Mouse (Mus musculus) splenic B cell, adult 2 months (primary cell): ENCODE results near the gene Dixdc1.

Source experiments
- DNase-seq: peaks from one replicate; pipeline ENCODE4 v3.0.0-alpha.2; 2011; ENCODE audit warnings: low read depth, low spot score
- H3K27me3 ChIP-seq: 2 replicates; pipeline ENCODE4 v1.6.1; 2012; ENCODE audit warnings: mild to moderate bottlenecking, low read length, moderate library complexity, mixed read lengths; ENCODE audit not compliant: control insufficient read depth, poor library complexity, insufficient read depth, severe bottlenecking
- H3K36me3 ChIP-seq: 2 replicates; pipeline ENCODE4 v1.6.1; 2012; ENCODE audit warnings: mild to moderate bottlenecking, low read length, moderate library complexity, mixed read lengths; ENCODE audit not compliant: control insufficient read depth, poor library complexity, insufficient read depth, severe bottlenecking

Gene Dixdc1

GRCm38 (mm10) chr9:50727171-50727924, 12.0 kb downstream of the Dixdc1 start:
- no peaks in the 10 kb centered on the region for H3K36me3 ChIP-seq

DNA sequence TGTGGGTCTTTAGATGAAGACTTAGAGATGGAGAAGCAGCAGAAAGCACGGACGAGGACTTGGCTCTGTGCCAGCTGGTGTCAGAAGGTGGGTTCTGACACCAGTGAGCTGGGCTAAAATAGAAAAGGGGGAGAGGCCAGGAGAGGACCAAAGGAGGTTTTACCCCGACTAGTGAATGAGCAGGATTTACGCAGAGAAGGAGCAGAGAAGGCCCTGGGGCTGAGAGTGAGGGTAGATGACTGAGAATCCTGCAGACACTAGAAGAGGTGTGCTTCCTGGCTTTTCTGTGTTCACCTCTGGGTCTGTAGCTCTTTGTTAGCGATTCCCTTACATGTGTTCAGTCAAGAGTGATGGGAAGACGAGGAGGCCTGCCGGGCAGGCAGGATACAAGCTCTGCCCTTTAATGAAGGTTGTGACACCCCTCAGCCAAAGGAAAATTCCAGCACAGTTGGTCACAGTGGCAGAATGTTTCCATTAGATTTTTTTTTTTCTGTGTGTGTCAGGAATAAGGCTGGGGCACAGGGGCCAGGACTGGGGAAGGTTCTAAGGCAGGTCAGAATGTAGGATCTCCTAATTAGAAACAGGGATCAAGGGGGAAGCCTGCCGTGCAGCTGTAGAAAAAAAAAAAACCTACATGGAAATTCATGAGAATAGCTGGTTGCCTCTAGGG, 13.3 kb downstream of the Dixdc1 start:
- Histone ChIP-seq H3K36me3 (no peaks in the 10 kb centered on the region), H3K27me3 (no peaks in the 10 kb centered on the region; the same call in 1 of the 2 replicates)
- no peak for DNase-seq

More at GRCm38 (mm10) chr9:50727171-50727924, 12.0 kb downstream of the Dixdc1 start:
- no peaks in the 10 kb centered on the region; the same call in 1 of the 2 replicates for H3K27me3 ChIP-seq
- DNase-seq: no peak

GRCm38 (mm10) chr9:50724661-50725330, 14.5 kb downstream of the Dixdc1 start:
- DNase-seq: no peak
- no peaks in the 10 kb centered on the region; the same call in 1 of the 2 replicates for H3K27me3 ChIP-seq
- H3K36me3 ChIP-seq: no peaks in the 10 kb centered on the region

DNA sequence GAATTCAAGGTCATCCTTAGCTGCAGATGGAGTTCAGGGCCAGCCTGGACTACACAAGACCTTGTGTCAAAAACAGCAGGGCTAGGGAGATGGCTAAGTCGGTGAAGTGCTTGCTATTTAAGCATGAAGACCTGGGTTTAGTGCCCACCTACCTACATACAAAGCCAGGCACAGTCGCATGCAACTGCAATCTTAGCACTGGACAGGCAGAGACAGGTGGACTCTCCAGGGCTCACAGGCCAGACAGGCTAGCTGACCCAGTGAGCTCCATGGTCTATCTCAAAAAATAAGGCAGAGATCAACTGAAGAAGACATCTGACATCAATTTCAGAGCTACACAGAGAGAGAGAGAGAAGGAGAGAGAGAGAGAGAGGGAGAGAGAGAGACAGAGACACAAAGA, 15.2 kb downstream of the Dixdc1 start:
- no peak for DNase-seq
- Histone ChIP-seq H3K36me3 (no peaks in the 10 kb centered on the region), H3K27me3 (no peaks in the 10 kb centered on the region; the same call in 1 of the 2 replicates)

DNA sequence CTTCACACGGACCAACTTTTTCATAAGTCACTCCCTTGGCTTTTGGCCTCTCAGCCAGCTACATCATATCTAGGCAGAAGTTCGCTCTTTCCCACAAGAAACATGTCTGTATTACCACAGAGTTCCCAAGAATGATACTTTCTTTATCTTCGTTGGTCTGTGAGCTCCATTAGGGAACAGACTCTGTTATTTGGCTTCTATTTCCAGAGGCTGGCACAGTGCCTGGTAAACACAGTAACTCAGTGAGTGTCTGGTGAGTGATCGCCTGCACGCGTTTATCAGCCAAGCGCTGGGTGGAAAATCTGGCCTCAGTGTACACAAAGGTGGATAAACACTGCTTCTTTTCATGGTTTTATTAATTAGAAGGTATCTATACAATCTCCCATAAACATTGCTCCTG, 15.9 kb downstream of the Dixdc1 start:
- no peak for DNase-seq
- H3K27me3 ChIP-seq: no peaks in the 10 kb centered on the region; the same call in 1 of the 2 replicates
- H3K36me3 ChIP-seq: no peaks in the 10 kb centered on the region

- Histone ChIP-seq H3K36me3 (no peaks in the 10 kb centered on the region), H3K27me3 (no peaks in the 10 kb centered on the region; the same call in 1 of the 2 replicates)
- DNase-seq: no peak
Observed at GRCm38 (mm10) chr9:50722451-50722911, 16.8 kb downstream of the Dixdc1 start.

GRCm38 (mm10) chr9:50721061-50721460, 18.3 kb downstream of the Dixdc1 start:
- Histone ChIP-seq H3K36me3 (no peaks in the 10 kb centered on the region), H3K27me3 (no peaks in the 10 kb centered on the region; the same call in 1 of the 2 replicates)
- no peak for DNase-seq

- DNase-seq: no peak
- Histone ChIP-seq H3K27me3 (no peaks in the 10 kb centered on the region), H3K36me3 (no peaks in the 10 kb centered on the region)
Observed at GRCm38 (mm10) chr9:50718878-50719277, 20.4 kb downstream of the Dixdc1 start.

DNA sequence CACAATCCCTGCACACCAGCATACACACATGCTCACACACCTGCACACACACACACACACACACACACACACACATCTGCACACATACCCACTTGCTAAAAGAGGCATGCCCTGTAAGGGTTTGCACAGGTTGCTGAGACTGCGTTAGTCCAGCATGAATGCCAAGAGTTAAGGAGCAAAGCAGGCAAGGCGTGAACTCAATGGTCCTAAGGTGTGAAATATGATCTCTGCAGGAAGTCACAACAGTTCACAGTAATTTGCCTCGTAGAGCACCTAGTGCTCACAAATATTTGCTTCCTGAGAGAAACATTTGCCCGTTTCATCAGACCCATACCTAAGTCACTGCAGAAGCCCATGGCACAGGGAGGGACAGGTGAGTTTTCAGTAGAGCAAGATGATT, 25.1 kb downstream of the Dixdc1 start:
- H3K27me3 ChIP-seq: no peaks in the 10 kb centered on the region
- no peaks in the 10 kb centered on the region for H3K36me3 ChIP-seq
- DNase-seq: no peak

DNA sequence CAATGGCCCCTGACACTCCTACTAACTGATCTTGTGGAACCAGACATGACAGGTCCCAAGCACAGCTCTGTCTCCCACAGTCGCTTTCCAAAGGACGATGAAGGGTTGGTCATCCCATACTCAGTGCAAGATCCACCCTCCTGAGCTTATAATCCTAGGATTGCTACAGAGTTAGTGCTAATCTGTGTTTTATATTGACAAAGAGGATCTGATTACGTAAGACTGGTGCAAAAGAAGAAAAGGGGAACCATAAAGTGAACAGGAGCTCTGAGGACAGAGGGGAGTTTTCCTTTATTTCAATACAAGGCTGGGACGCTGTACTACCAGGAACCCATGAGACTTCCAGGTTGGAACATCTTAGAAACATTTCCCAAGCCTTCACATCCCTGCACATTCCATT, 28.0 kb downstream of the Dixdc1 start:
- Histone ChIP-seq H3K36me3 (no peaks in the 10 kb centered on the region), H3K27me3 (no peaks in the 10 kb centered on the region)
- DNase-seq: no peak

GRCm38 (mm10) chr9:50709108-50709507, 30.2 kb downstream of the Dixdc1 start:
- DNase-seq: no peak
- Histone ChIP-seq H3K27me3 (no peaks in the 10 kb centered on the region), H3K36me3 (no peaks in the 10 kb centered on the region)

DNA sequence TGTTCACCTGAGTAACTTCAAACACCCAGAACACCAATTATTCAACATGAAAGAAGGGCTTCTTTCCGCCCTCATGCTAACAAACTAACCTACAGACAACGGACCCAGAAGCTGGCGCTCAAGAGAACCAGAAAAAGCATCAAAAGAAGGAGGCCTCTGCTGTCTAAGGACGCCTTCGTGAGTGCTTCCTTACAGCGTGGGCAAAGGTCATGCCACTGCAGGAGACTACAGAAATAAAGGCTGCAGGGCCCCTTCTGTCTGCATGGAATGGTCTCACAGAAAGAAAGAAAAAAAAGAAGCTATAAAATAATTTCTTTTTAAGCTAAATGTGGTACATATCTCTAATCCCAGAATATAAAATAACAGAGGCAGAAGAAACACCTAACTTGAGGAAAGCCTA, 34.4 kb downstream of the Dixdc1 start:
- DNase-seq: no peak
- H3K36me3 ChIP-seq: no peaks in the 10 kb centered on the region
- H3K27me3 ChIP-seq: no peaks in the 10 kb centered on the region

DNA sequence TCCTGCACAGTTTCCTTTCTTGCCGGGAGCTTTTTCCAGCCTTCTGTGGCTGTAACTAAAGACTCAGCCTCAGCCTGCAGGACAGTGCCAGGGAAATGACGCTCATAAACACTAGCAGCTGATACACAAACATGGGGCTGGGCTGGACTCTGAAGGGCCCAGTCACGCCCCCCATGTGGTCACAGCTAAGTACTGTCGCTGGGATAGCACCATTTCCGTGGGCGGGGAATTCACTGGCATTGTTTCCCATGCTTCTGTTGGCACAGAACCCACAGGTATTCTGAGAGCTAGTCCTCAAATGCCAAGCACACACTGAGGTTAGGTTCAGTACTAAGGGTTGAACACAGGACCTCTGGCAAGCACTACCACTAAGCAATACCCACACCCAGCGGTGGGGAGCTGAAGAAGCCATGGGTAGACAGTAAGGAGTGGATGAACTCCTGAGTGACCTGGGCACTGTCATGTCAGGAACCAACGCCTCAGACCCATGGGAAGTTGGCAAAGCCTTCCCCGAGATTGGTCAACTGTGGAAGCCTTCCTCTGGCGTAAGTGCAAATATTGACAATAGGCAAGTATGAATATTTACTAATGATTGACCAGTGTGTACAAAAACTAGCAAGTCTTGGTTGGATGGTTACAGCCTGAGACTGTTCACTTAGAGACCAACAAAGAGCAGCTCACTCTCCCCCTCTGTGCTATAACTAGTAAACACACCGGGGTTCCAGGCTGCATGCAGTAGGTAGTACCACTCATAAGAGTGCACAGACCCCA, 38.2 kb downstream of the Dixdc1 start:
- no peak for DNase-seq
- Histone ChIP-seq H3K27me3 (no peaks in the 10 kb centered on the region; the same call in 1 of the 2 replicates), H3K36me3 (no peaks in the 10 kb centered on the region)
